Mouse (Mus musculus): ENCODE measurements around the gene Tmppe. TPM values are rescaled to one million over a fixed set of nuclear protein-coding genes. Genes with fewer than 3 reads are reported as not detected.
A peak's percentile ranks its signal among the peaks of the same experiment; 100 is the strongest.
"Not testable (repeated sequence)": the region's sequence is repeated elsewhere in the genome, so short reads cannot be mapped to it uniquely, and the experiment has no call there.

Tmppe gene
- polyA plus RNA-seq, 1 experiment, result 11.4 TPM

DNA sequence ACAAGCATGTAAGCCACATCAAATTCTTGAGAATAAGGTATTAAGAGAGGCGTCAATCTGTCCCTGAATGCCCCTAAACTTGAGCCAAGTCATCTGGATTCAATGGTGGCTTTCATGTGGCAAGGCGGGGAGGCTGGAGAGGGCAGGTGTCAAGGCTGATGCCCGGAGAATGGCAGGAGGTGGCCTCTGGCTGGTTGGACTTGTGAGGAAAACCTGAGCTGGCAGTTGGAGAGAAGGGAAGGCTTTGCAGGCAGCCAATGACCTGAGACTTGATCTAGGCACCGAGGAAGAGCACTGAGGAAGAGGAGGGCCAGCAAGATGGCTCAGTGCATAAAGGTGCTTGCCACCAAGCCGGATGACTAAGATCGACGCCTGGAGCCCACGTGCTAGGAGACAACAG, 12.6 kb upstream of the Tmppe start:
- Histone ChIP-seq H3K4me3 (ENCODE audit: insufficient read depth, low read depth, low read length) (no peak overlapping the region), H3K27ac (ENCODE audit: insufficient read depth, low read depth, low read length) (peak overlapping the region; percentile 24; the same call in 1 of the 2 replicates), H3K4me1 (ENCODE audit: control insufficient read depth, insufficient read depth, low read length) (peaks cover under 1% of the 10 kb centered on the region; the same call in 1 of the 2 replicates), H3K27me3 (replicated peaks; ENCODE audit: control insufficient read depth, insufficient read depth, low read length) (no peaks in the 10 kb centered on the region), H3K36me3 (ENCODE audit: control insufficient read depth, insufficient read depth, low read length) (no peaks in the 10 kb centered on the region; the same call in 1 of the 2 replicates)
- no peak for DNase-seq
- 63% methylated on average over 8 of the region's 8 CpGs for WGBS
- TF ChIP-seq POLR2A (IDR thresholded peaks at IDR 0.05; ENCODE audit: low read depth, low read length), result no peak
- no peak for TF ChIP-seq CTCF (conservative IDR thresholded peaks at IDR 0.05; ENCODE audit: insufficient read depth, insufficient read length, low read depth, low read length)

DNA sequence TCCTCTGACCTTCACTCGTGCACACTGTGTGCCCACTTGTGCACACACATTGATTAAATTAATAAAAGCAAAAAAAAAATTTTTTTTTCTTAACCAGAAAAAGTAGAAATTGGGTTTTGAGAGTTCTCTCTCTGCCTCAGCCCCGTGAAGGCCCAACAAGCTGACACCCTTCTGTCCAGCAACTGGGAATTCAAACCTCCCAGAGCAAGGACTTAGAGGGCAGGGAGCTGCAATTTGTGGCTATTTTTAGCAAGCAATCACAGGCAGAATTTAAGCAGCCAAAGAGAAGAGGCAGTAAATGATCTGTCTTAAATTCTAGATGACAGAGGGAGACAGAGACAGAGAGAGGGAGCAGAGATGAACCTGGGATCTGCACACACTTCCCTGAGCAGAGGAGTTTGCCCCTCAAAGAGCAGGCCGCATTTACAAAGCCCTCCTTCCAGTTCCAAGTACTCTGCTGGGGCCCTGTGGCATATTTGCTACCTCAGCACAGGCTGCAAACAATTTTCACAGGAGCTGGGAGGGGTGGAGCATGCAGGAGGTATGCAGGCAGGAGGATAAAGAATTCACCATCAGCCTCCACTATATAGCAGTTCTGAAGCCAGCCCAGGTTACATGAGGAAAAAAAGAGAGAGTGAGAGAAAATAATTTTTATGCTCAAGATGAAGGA, 12.1 kb upstream of the Tmppe start:
- no peak for TF ChIP-seq CTCF (conservative IDR thresholded peaks at IDR 0.05; ENCODE audit: insufficient read depth, insufficient read length, low read depth, low read length)
- no peak for TF ChIP-seq POLR2A (IDR thresholded peaks at IDR 0.05; ENCODE audit: low read depth, low read length)
- Histone ChIP-seq H3K4me3 (ENCODE audit: insufficient read depth, low read depth, low read length) (no peak overlapping the region), H3K36me3 (ENCODE audit: control insufficient read depth, insufficient read depth, low read length) (no peaks in the 10 kb centered on the region; the same call in 1 of the 2 replicates), H3K4me1 (ENCODE audit: control insufficient read depth, insufficient read depth, low read length) (no peaks in the 10 kb centered on the region; the same call in 1 of the 2 replicates), H3K27me3 (replicated peaks; ENCODE audit: control insufficient read depth, insufficient read depth, low read length) (no peaks in the 10 kb centered on the region), H3K27ac (ENCODE audit: insufficient read depth, low read depth, low read length) (peak overlapping the region; percentile 24)
- 42% methylated on average over 3 of the region's 3 CpGs for WGBS
- DNase-seq, result peak; percentile 54

DNA sequence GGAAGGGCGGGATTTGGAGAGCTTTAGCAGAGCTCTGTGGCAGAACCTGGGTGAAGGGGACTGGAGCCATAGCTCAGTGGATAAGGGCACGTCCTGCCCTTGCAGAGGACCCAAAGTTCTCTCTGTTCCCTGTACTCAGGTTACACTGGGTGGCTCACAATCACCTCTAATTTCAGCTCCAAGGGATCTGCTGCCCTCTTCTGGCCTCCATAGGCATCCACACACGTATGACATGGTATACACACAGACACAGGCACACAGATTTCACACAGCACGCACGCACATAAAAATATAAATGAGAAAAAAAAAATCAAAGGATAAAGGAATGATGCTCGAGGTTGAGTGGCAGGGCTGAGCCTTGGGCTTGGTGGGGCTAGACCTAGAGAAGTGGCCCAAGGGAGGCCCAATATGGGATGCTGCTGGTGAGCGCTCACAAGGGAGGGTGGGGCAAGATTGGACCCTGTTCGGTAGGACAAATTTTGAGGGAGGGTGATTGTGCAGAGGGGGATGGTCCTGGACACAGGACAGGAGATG, 11.5 kb upstream of the Tmppe start:
- WGBS, result 74% methylated on average over 8 of the region's 8 CpGs
- Histone ChIP-seq H3K27ac (ENCODE audit: insufficient read depth, low read depth, low read length) (peak overlapping the region; percentile 25), H3K36me3 (ENCODE audit: control insufficient read depth, insufficient read depth, low read length) (no peaks in the 10 kb centered on the region; the same call in 1 of the 2 replicates), H3K27me3 (replicated peaks; ENCODE audit: control insufficient read depth, insufficient read depth, low read length) (no peaks in the 10 kb centered on the region), H3K4me1 (ENCODE audit: control insufficient read depth, insufficient read depth, low read length) (no peaks in the 10 kb centered on the region; the same call in 1 of the 2 replicates), H3K4me3 (ENCODE audit: insufficient read depth, low read depth, low read length) (peak overlapping the region; percentile 76; the same call in 1 of the 2 replicates)
- peak; percentile 45 for DNase-seq
- TF ChIP-seq POLR2A (IDR thresholded peaks at IDR 0.05; ENCODE audit: low read depth, low read length) (no peak), CTCF (conservative IDR thresholded peaks at IDR 0.05; ENCODE audit: insufficient read depth, insufficient read length, low read depth, low read length) (peak; percentile 45; the same call in 1 of the 2 replicates)

DNA sequence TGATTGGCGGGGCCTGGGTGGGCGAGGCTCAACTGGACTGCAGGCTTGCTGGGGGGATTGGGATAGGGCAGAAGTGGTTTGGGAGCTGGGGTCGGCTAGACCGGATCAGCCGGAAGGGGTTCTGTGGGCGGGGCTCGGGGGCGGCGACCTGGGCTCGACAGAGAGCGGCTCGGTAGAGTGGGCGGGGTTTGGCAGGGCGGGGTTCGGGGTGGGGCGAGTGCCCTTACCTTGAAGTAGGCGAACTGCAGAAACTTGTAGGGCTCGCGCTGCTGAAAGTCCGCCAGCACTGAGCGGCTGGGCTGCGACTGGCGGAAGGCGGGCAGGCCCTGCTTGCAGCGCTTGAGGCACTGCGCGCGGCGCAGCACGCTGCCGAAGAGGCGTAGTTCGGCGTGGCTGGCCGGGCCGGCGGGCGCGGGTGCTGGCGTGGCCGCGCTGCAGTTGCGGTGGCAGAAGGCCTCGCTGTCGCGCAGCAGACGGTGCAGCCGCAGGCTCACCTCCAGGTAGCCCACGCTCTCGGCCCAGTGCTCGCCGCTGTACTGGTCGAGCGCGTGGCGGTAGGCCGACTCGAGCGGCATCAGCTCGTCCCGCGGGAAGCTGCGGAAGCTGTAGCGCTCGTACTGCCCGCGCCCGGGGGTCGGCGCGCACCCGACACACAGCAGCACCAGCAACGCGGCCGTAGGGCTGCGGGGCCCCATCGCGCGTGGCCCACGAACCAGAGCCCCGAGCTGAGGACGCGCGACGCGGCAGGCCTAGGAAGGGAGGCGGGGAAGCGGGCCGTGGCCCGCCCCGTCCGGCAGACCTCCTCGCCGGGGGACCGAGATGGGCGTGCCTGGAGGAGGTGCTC, 10.8 kb upstream of the Tmppe start, which contains the start of gene Crtap:
Gene Crtap, minus strand, starts transcription at position 771 of the 844 bp plus-strand sequence.
- peak; percentile 83 for DNase-seq
- peak within 1 kb of the TSS; percentile 76 for H3K4me3 ChIP-seq (ENCODE audit: insufficient read depth, low read depth, low read length)
- no peaks in the 10 kb centered on the region for H3K27me3 ChIP-seq (replicated peaks; ENCODE audit: control insufficient read depth, insufficient read depth, low read length)
- TF ChIP-seq CTCF (conservative IDR thresholded peaks at IDR 0.05; ENCODE audit: insufficient read depth, insufficient read length, low read depth, low read length) (no peak), POLR2A (IDR thresholded peaks at IDR 0.05; ENCODE audit: low read depth, low read length) (no peak)
- H3K36me3 ChIP-seq (ENCODE audit: control insufficient read depth, insufficient read depth, low read length), result no peaks in the 10 kb centered on the region
- H3K4me1 ChIP-seq (ENCODE audit: control insufficient read depth, insufficient read depth, low read length), result no peaks in the 10 kb centered on the region; the same call in 1 of the 2 replicates
- 2% methylated on average over 96 of the region's 96 CpGs for WGBS
- peak within 1 kb of the TSS; percentile 74; the same call in 1 of the 2 replicates for H3K27ac ChIP-seq (ENCODE audit: insufficient read depth, low read depth, low read length)

DNA sequence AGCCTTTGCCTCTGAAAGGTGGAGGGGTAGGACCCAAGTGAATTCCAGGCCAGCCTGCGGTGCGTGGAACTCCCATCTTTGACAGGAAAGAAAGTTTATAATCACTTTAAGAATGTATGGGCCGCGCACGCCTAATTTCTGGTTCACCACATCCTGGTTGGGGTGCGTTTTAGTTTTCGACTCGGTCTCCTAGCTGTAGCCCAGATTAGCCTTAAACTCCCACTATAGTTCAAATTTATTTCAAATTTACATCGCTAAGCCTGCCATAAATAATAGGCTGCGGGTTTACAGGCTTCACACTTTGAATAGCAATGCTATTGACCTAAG, 10.2 kb upstream of the Tmppe start:
- Histone ChIP-seq H3K4me1 (ENCODE audit: control insufficient read depth, insufficient read depth, low read length) (no peaks in the 10 kb centered on the region; the same call in 1 of the 2 replicates), H3K36me3 (ENCODE audit: control insufficient read depth, insufficient read depth, low read length) (no peaks in the 10 kb centered on the region), H3K27ac (ENCODE audit: insufficient read depth, low read depth, low read length) (no peak overlapping the region), H3K4me3 (ENCODE audit: insufficient read depth, low read depth, low read length) (peak overlapping the region; percentile 76), H3K27me3 (replicated peaks; ENCODE audit: control insufficient read depth, insufficient read depth, low read length) (no peaks in the 10 kb centered on the region)
- TF ChIP-seq CTCF (conservative IDR thresholded peaks at IDR 0.05; ENCODE audit: insufficient read depth, insufficient read length, low read depth, low read length), result no peak
- no peak for TF ChIP-seq POLR2A (IDR thresholded peaks at IDR 0.05; ENCODE audit: low read depth, low read length)
- WGBS, result 2% methylated on average over 10 of the region's 10 CpGs
- no peak for DNase-seq

DNA sequence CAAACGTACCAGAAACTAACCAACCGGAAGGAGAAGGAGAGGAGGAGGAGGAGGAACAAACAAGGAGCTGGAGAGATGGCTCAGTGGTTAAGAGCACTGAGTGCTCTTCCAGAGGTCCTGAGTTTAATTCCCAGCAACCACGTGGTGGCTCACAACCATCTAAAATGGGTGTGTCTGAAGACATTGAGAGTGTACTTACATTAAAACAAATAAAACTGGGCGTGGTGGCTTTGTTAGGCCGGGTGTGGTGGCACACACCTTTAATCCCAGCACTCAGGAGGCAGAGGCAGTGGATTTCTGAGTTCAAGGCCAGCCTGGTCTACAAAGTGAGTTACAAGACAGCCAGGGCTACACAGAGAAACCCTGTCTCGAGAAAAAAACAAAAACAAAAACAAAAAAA, 6.8 kb upstream of the Tmppe start:
- not testable (repeated sequence) for H3K27ac ChIP-seq (ENCODE audit: insufficient read depth, low read depth, low read length); H3K4me1 ChIP-seq (ENCODE audit: control insufficient read depth, insufficient read depth, low read length); DNase-seq; H3K36me3 ChIP-seq (ENCODE audit: control insufficient read depth, insufficient read depth, low read length); H3K27me3 ChIP-seq (replicated peaks; ENCODE audit: control insufficient read depth, insufficient read depth, low read length); H3K4me3 ChIP-seq (ENCODE audit: insufficient read depth, low read depth, low read length)
- WGBS, result 76% methylated on average over 6 of the region's 6 CpGs

DNA sequence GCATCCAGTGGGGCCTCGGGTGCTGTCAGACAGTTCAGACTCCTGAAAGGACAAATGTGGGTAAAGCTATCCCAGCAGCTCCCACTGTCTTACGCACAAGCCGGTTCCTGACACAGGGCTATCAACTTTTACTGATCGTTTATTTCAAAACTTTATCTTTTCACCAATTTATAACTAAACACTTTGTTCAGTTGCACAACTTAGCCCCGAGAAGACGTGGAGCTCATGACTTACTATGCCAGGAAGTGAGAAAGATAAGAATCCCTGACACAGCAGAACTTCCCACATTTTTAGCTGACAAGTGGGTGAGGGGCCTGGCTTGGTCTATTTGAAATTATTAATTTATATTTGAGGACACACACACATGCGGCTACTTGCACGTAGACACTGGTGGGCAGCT, 6.2 kb upstream of the Tmppe start:
- TF ChIP-seq POLR2A (IDR thresholded peaks at IDR 0.05; ENCODE audit: low read depth, low read length), result no peak
- TF ChIP-seq CTCF (conservative IDR thresholded peaks at IDR 0.05; ENCODE audit: insufficient read depth, insufficient read length, low read depth, low read length), result no peak
- 73% methylated on average over 8 of the region's 8 CpGs for WGBS
- no peaks in the 10 kb centered on the region for H3K27me3 ChIP-seq (replicated peaks; ENCODE audit: control insufficient read depth, insufficient read depth, low read length)
- no peak overlapping the region for H3K4me3 ChIP-seq (ENCODE audit: insufficient read depth, low read depth, low read length)
- DNase-seq, result no peak
- no peak overlapping the region for H3K27ac ChIP-seq (ENCODE audit: insufficient read depth, low read depth, low read length)
- no peaks in the 10 kb centered on the region for H3K36me3 ChIP-seq (ENCODE audit: control insufficient read depth, insufficient read depth, low read length)
- no peaks in the 10 kb centered on the region for H3K4me1 ChIP-seq (ENCODE audit: control insufficient read depth, insufficient read depth, low read length)

All from kidney, adult 2 months (tissue).